Mouse (Mus musculus) lung, adult 2 months (tissue): ENCODE results near the gene Tceanc2.

Source experiments
- CTCF ChIP-seq: fragments of 200-500 bp; IDR thresholded peaks from 2 replicates; pipeline ENCODE4 v1.5.1; 2011; ENCODE audit warnings: mild to moderate bottlenecking, low read length, control low read depth; ENCODE audit not compliant: insufficient read depth
- POLR2A ChIP-seq: fragments of 200-500 bp; IDR thresholded peaks from 2 replicates; pipeline ENCODE4 v1.6.1; 2011; ENCODE audit warnings: low read depth, mild to moderate bottlenecking, control low read depth, low read length, borderline replicate concordance; ENCODE audit errors: extremely low read depth

GRCm38 (mm10) chr4:107106777-107107176, 72.1 kb downstream of the Tceanc2 start:
- no peak for TF ChIP-seq CTCF
- TF ChIP-seq POLR2A, result no peak
